Mouse (Mus musculus): ENCODE data around the gene Arntl.

The Arntl gene

DNA sequence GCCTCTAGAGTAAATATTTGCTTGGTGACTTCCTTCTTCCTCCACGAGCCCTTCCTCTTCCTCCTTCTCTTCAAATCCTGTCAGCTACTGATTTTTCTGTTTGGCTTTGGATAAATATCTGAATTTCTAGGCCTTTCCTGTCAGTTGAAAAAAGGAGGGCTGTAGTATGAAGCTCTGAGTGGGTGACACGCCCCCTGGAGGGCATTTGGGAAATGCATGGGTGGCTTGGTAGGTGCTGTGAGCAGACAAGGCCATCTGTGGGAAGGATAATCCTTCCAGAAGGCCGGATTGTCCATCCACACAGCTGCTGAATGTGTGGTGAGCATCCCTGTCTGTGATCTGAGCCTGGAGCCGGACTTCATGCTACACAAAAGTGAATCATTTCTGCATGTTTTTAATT, 48.8 kb downstream of the Arntl start:
- no peak for TF ChIP-seq GATA4 (IDR thresholded peaks at IDR 0.05; ENCODE audit: insufficient replicate concordance, low read length)

DNA sequence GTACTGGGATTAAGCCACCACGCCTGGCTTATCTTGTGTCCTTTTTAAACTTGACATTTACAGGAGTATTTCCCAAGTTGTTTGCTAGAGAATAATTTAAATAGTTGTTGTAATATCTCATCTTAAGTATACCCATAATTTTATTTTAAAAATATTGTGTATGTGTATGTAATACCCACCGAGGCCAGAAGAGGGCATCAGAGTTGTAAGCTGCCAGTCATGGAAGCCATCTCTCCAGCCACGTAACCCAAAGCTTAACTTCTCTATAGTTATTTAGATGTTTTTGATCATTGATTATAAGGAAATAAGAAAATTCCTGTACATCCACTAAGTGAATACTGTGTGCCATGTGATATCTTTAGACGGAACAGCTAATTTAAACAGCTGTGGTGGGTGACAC, 51.2 kb downstream of the Arntl start:
- TF ChIP-seq GATA4 (IDR thresholded peaks at IDR 0.05; ENCODE audit: insufficient replicate concordance, low read length) = no peak

DNA sequence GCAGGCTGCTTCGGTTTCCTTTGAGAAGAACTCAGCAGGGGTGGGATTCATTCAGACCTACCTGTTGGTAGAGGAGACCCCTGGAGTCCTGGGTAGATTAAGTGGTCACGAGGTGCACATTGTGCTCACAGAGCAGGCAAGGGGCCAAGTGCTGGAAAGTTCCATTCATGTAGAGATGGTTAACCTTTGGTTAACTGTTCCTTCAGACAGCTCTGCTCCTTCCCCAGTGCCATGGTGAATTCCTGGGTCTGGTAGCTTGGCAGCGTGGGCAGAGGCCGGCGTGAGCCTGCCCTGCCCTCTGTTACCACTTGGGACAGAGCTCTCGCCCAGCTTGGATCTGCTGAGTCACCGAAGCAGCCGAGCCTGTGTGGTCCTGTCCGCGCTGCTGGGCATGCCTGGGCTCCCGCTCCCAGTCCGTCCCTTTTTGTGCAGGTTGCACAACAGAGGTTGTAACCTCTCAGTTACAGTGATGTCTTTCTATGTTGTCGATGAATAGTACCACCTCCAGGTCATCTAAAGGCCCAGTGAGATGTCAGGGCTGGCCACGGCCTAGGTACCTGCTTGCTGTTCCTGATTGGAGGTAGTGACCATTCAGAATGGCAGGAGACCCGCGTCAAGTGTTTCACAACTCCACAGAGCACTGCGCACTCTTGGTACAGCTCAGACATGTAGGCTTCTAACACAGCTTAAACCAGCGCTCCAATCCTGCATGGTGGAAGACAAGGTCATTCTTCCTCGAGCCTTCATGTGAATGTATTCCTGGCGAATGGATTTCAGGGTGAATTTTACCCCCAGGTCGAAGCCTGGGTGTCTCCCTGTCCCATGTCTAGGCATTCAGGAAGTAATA, 53.3 kb downstream of the Arntl start:
- TF ChIP-seq GATA4 (IDR thresholded peaks at IDR 0.05; ENCODE audit: insufficient replicate concordance, low read length) = no peak

DNA sequence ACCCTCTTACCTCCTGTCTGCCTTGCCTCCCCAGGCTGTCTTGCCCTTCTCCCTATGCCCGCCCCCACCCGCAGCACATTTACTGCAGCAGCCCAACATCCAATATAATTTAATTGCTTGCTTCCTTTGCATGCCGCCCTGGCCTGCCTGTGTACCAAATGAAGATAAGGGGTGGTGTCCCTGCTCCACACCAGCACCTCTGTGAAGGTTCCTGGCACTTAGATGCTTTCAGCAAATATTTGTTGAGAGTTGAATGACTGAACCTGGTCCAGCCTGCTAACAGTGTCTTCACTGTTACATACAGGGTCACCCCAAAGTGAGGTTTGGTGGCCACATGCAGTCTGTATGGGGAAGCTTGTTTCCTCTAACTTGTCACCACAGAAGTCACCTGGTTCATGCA, 54.4 kb downstream of the Arntl start:
- TF ChIP-seq GATA4 (IDR thresholded peaks at IDR 0.05; ENCODE audit: insufficient replicate concordance, low read length) = peak; percentile 70; the same call in 1 of the 2 replicates

DNA sequence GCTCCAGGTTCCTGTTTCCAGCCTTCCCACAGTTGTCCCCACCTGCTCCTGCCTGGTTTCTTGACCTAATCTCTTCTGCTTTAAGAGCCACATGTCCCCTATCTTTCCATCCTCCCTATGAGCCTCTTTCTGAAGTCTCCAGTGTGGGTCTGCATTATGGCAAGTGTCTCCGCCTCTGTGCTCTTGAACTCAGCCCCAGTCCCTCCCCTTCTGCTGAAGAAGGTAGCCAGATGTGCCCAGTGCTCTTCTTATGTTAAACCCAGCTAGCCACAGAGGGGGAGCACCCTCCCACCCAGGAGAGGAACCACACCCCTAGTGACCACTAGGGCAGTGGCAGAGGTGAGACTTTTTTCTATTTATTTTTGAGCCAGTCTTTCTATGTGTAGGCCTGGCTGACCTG, 56.7 kb downstream of the Arntl start:
- TF ChIP-seq GATA4 (IDR thresholded peaks at IDR 0.05; ENCODE audit: insufficient replicate concordance, low read length) = no peak

DNA sequence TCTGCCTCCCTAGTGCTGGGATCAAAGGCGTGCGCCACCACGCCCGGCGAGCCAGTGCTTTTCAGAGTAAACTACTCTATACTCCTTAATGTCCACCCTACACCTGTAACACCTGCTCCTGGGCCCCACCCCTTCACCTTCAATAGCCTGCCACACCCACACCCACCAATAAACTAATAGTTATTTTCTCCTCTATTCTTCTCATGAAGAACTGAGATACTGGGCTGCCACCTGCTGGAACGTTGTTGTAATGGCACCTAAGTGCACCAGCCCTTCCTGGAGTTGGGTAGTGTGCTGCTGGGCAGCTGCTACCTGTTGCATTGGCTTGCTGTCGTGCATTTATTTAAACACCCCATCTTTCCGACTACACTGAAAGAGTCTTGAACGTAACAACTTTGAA, 61.0 kb downstream of the Arntl start:
- TF ChIP-seq GATA4 (IDR thresholded peaks at IDR 0.05; ENCODE audit: insufficient replicate concordance, low read length) = no peak

DNA sequence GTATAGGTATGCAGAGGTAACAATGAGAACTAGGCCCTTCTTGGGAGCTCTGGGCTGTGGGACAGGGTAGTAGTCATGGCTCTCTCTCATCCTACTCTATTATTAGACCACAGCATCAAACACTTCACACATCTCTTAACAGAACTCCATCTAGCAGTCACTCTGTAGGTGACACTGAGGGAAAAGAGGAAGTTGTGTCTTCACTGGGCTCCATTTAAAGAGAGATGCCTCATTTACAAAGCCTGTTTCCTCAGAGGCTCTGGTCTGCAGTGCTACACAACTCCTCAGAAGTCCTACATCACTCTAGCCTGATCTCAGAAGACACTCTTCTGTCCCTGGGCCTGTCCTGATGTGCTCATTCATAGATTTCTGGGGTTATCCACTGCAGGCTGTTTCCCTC, 61.8 kb downstream of the Arntl start:
- no peak for TF ChIP-seq GATA4 (IDR thresholded peaks at IDR 0.05; ENCODE audit: insufficient replicate concordance, low read length)

DNA sequence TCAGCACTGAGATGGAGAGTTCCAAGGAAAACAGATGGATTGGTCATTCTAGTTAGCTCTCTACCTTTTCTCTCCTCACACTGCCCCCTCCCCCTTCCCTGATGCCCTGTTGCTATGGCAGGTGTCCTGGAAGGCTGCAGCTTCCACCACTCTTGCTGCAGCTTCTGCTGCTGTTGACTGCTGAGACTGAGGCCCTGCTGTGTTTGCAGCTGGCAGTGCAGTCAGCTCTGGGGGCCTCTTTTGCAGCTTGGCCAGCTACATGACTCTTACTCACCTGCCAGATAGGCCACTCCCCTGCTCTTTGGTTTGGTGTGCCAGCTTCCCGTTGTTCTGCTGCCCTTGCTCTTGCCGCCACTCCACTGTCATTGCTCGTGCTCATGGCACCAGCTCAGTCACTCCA, 62.7 kb downstream of the Arntl start:
- no peak for TF ChIP-seq GATA4 (IDR thresholded peaks at IDR 0.05; ENCODE audit: insufficient replicate concordance, low read length)

DNA sequence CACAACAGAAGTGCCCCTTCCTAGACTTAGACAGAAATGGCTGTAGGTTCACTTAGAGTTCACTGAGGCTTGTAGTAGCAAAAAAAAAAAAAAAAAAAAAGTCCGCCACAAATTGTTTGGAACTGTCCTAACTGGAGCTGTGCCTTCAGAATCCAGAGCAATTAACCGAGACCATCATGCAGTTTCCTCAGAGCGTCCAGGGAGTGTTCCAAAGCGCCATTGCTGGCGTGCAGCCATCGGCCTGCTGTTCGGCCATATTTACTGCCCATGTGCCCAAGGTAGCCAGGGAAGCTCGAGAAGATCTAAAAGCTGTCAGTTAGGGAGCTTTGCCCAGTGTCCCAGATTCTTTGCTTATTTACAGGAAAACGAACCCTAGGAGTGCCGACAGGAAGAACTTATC, 63.3 kb downstream of the Arntl start:
- no peak for TF ChIP-seq GATA4 (IDR thresholded peaks at IDR 0.05; ENCODE audit: insufficient replicate concordance, low read length)

DNA sequence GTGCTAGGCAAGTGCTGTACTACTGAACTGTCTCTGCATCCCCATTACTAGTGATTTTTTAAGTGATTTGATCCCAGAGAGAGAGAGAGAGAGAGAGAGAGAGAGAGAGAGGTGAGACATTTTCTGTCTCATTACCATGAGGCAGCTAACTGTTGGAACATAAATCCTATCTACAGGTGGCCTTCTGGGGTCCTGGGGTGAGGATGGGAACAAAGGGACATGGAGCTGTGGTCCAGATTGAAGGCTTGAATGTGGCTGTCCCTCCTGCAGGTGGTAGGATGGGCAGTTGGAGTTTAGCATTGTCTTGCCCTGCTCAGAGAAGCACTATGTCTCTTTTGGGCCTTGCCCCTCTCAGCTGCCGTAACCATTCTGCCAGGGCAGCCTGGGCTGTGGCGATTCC, 63.7 kb downstream of the Arntl start:
- no peak for TF ChIP-seq GATA4 (IDR thresholded peaks at IDR 0.05; ENCODE audit: insufficient replicate concordance, low read length)

DNA sequence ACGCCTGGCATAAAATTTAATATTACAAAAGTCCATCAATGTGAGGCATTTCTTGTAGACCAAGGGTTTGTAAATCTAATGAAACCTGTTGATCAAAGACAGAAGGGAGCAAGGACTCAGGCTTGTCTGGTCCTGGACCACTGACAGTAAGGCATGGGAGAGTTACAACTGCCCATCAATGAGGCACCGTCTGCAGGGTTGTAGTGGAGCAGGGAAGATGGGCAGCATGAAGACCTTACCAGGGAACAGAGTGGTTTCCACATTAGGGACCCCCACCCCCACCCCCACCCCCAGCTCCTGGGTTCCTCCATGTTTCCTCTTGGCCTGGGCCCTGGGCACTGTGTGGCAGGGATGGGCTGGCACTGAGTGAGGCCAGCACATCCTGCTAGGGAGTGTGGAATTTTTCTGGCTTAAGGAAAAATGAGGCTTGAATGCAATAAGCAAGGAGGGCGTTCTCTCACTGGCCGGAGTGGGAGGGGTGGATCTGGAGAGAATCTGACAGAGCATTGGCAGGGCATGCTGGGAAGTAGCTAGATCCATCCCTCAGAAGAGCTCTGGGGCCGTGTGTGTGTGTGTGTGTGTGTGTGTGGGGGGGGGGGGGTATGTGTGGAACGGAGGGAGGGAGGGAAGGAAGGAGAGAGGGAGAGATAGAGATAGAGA, 65.2 kb downstream of the Arntl start:
- no peak for TF ChIP-seq GATA4 (IDR thresholded peaks at IDR 0.05; ENCODE audit: insufficient replicate concordance, low read length)

DNA sequence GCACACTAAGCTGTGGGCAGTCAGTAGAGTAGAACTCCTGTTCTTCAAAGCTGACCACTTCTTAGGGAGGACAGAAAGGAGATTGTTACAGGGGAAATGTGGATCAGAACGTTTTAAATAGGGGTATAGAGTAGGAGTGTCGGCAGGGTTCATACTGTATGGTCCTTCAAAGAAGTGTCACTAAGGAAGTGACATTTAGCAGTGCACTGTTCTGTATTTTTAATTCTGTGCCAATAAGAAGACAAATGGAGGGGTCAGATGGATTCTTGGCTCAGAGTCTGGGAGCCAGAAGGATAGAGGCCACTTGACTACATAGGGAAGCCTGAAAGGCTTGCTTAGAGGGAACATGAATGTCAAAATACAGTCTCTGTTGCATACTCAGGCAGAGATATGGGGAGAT, 70.0 kb downstream of the Arntl start:
- no peak for TF ChIP-seq GATA4 (IDR thresholded peaks at IDR 0.05; ENCODE audit: insufficient replicate concordance, low read length)

DNA sequence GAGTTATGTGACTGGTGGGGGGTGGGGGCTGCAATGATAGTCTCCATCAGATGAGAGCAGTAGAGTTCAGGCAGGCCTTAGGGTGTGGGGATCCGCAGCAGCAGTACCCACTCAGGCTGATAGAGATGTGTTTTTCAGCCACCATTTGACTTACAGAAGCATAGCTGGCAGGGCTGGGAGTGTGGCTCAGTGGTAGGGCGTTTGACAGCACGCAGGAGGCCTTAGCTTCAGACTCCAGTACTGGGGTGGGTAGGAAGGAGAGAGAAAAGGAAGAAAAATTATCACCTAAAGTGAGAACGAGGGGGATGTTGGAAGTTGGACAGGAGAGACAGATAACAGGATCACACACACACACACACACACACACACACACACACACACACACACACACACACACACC, 71.2 kb downstream of the Arntl start:
- TF ChIP-seq GATA4 (IDR thresholded peaks at IDR 0.05; ENCODE audit: insufficient replicate concordance, low read length) = no peak

DNA sequence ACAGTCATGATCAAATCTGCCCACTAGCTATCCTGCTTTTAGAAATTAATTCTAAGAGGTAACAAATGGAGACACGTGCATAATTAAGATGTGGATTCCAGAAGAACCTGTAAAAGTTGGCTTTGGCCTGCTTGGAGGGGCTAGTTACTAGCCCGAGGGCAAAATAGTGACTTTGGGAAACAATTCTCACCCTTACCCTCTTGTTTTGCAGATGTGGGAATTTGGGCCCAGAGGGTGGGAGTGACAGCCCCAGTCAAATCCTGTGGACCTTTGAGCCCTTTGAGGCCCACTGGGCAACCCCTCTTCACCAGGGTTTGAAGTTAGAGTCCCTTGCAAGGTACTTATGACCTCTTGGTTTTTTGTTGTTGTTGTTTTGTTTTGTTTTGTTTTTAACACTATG, 72.0 kb downstream of the Arntl start:
- TF ChIP-seq GATA4 (IDR thresholded peaks at IDR 0.05; ENCODE audit: insufficient replicate concordance, low read length) = no peak

DNA sequence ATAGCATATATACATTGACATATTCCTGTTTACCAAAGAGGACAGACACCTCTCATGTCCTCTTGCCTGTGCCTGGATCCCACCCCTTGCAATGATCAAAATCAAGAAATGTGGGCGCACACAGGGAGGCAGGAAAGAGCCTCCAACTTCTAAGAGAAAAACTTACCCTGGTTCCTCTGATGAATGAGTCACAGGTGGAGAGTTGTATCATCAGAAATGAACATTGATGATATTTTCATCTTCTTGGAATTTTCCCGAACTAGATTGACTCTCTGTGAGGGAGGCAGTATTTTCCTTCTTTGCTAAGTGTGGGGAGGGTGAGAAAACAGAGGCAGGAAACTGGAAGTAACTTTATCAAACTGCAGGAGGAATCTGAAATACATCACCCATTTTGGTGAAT, 78.1 kb downstream of the Arntl start:
- no peak for TF ChIP-seq GATA4 (IDR thresholded peaks at IDR 0.05; ENCODE audit: insufficient replicate concordance, low read length)

DNA sequence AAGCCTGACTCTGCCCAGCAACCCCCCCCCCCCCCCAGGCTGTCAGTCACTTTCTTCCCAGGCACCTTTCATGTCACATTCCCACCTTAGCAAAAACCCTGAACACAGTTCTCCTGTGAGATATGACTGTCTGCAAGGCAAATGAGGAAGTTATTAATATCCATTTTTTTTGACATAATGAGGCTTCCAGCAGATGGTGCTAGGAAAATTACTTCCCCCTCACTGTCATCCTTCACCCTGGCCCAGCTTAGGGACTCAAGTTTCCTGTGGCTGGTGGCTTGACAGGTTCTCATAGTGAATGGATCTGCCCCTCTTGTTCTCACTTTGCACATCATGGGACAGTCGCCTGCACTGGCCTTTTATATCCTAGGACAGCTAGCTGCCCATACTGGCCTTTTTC, 81.9 kb downstream of the Arntl start:
- no peak for TF ChIP-seq GATA4 (IDR thresholded peaks at IDR 0.05; ENCODE audit: insufficient replicate concordance, low read length)

DNA sequence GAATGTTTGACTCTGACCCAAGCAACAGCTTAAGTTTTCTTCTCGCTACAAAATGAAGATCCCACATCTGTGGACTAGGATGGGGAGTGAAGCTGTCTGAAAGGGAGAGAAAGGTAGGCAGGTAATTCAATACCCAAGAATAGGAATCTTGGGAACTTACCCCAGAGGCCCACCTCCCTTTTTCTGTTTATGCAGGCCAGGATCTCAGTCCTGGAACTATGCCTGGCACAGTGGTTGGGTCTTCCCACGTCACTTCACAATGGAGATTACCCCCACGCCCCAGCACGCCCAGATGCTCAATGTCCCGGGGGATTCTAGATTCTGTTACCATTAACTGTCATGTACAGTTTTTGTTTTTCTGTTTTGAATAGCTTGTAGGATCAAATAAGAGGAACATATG, 84.5 kb downstream of the Arntl start:
- no peak for TF ChIP-seq GATA4 (IDR thresholded peaks at IDR 0.05; ENCODE audit: insufficient replicate concordance, low read length)
